Mouse (Mus musculus) liver, postnatal 0 days (tissue): ENCODE measurements around the gene Adora2b.

Source experiments
- CTCF ChIP-seq: sonication (generic); IDR thresholded peaks from 2 replicates; pipeline ENCODE4 v1.5.1; 2016; ENCODE audit warnings: antibody characterized with exemption, low read depth
- EP300 ChIP-seq: IDR thresholded peaks from 2 replicates; pipeline ENCODE4 v1.6.1; 2016; ENCODE audit warnings: antibody characterized with exemption, low read depth, mild to moderate bottlenecking

DNA sequence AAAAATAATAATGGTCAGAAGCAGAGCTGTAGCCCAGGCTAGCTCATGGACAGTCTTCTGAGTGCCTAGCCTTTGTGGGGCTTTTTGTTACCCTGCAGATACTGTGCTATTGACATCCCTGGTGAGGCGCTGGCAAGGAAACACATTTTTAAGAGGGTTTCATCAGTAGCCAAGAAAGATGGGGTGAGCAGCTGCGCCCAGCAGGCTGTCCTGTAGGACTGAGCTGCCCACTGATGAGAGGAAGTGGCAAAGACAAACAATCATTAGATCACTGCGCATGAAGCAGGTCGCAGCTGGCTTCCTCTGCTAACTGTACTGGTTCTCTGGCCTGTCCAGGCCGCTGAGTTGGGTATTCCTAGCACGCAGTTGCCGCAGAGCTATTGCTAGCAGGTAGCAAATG is 14.8 kb downstream of the Adora2b start:
- TF ChIP-seq CTCF: no peak
- TF ChIP-seq EP300: no peak
